Comparison of ENCODE assay signal across 29 mouse cellular contexts in genomic region chr5:33200071-33200470, GRCm38 (mm10). TPM values are rescaled to one million over a fixed set of nuclear protein-coding genes. Genes with fewer than 3 reads are reported as not detected.
DNase-seq lines count a peak whose midpoint lies in the region; ATAC-seq and TF ChIP-seq lines count a peak whose summit lies in the region.
"Had no signal": no experiment of that assay in that cellular context is flagged by ENCODE, and none has a peak within 500 bp of the region (broad histone marks: within the 10 kb centered on the region; RNA-seq: fewer than 3 reads in every experiment).

No protein-coding gene starts in this region.

- no peak overlapping the region for H3K27ac ChIP-seq in heart, embryonic 10.5 days
- no peak overlapping the region for H3K27ac ChIP-seq in kidney, postnatal 0 days
- no peak overlapping the region for H3K27ac ChIP-seq in midbrain, embryonic 14.5 days (replicated peaks; ENCODE audit: low read depth, low read length)
- H3K27ac ChIP-seq: embryonic facial prominence, embryonic 12.5 days; embryonic facial prominence, embryonic 15.5 days; heart, embryonic 13.5 days; hindbrain, embryonic 12.5 days had no signal

- H3K4me3 ChIP-seq in heart, embryonic 10.5 days = no peak overlapping the region
- H3K4me3 ChIP-seq in kidney, postnatal 0 days (replicated peaks; ENCODE audit: low read depth, low read length) = no peak overlapping the region
- no peak overlapping the region for H3K4me3 ChIP-seq in midbrain, embryonic 14.5 days (replicated peaks; ENCODE audit: low read depth, low read length)
- H3K4me3 ChIP-seq: embryonic facial prominence, embryonic 12.5 days; embryonic facial prominence, embryonic 15.5 days; heart, embryonic 13.5 days; hindbrain, embryonic 12.5 days had no signal

- no peaks in the 10 kb centered on the region for H3K27me3 ChIP-seq in heart, embryonic 10.5 days (ENCODE audit: insufficient read depth, poor library complexity, severe bottlenecking)
- no peaks in the 10 kb centered on the region for H3K27me3 ChIP-seq in kidney, postnatal 0 days (ENCODE audit: insufficient read depth, low read length)
- H3K27me3 ChIP-seq in midbrain, embryonic 14.5 days (ENCODE audit: control insufficient read depth, insufficient read depth, low read length) = no peaks in the 10 kb centered on the region
- H3K27me3 ChIP-seq: embryonic facial prominence, embryonic 12.5 days; heart, embryonic 13.5 days; hindbrain, embryonic 12.5 days had no signal

- H3K36me3 ChIP-seq in heart, embryonic 10.5 days = no peaks in the 10 kb centered on the region
- H3K36me3 ChIP-seq in kidney, postnatal 0 days (ENCODE audit: insufficient read depth, low read length) = no peaks in the 10 kb centered on the region
- H3K36me3 ChIP-seq in midbrain, embryonic 14.5 days (ENCODE audit: control insufficient read depth, insufficient read depth, low read length) = no peaks in the 10 kb centered on the region
- H3K36me3 ChIP-seq: embryonic facial prominence, embryonic 12.5 days; embryonic facial prominence, embryonic 15.5 days; G1E; heart, embryonic 13.5 days; hindbrain, embryonic 12.5 days had no signal

- ATAC-seq in cerebellum, adult (ENCODE audit: insufficient number of reproducible peaks, low FRiP score, low TSS enrichment) = no peak
- ATAC-seq in kidney, postnatal 0 days (replicated peaks; ENCODE audit: low FRiP score, low read depth) = no peak
- no peak for ATAC-seq in midbrain, embryonic 14.5 days (ENCODE audit: low FRiP score, low TSS enrichment)
- ATAC-seq: forebrain, embryonic 14.5 days; forebrain, postnatal 0 days; hindbrain, embryonic 16.5 days; inflammation-experienced regulatory T-cells, adult 6 months had no signal

- TF ChIP-seq CTCF in kidney, postnatal 0 days (IDR thresholded peaks at IDR 0.05; ENCODE audit: low read depth) = peak; percentile 16; the same call in 1 of the 2 replicates

- no peak overlapping the region for H3K9ac ChIP-seq in kidney, postnatal 0 days (ENCODE audit: low read depth, low read length)
- H3K9ac ChIP-seq in midbrain, embryonic 14.5 days (replicated peaks; ENCODE audit: low read length) = no peak overlapping the region
- H3K9ac ChIP-seq: embryonic facial prominence, embryonic 12.5 days; embryonic facial prominence, embryonic 15.5 days; forebrain, postnatal 0 days; hindbrain, embryonic 12.5 days had no signal

- H3K4me1 ChIP-seq in heart, embryonic 10.5 days = peaks cover 6% of the 10 kb centered on the region; the same call in 1 of the 2 replicates
- no peaks in the 10 kb centered on the region for H3K4me1 ChIP-seq in kidney, postnatal 0 days (replicated peaks; ENCODE audit: insufficient read depth, low read length)
- no peaks in the 10 kb centered on the region for H3K4me1 ChIP-seq in midbrain, embryonic 14.5 days (ENCODE audit: control insufficient read depth, insufficient read depth, low read length)
- H3K4me1 ChIP-seq: embryonic facial prominence, embryonic 12.5 days had no signal

- intact Hi-C loops in heart, postnatal 14 days (cut with DNase I) = loop anchor here (5.0 kb wide), 1 partner anchor 177 kb away; the partner anchor contains the start of gene Uvssa

- no peak overlapping the region for H3K4me2 ChIP-seq in kidney, postnatal 0 days (ENCODE audit: low read length)
- no peak overlapping the region for H3K4me2 ChIP-seq in midbrain, embryonic 14.5 days (ENCODE audit: low read length)
- H3K4me2 ChIP-seq: embryonic facial prominence, embryonic 12.5 days; embryonic facial prominence, embryonic 15.5 days; heart, embryonic 13.5 days; hindbrain, embryonic 12.5 days had no signal

- H3K9me3 ChIP-seq in heart, embryonic 10.5 days = no peaks in the 10 kb centered on the region
- no peaks in the 10 kb centered on the region for H3K9me3 ChIP-seq in kidney, postnatal 0 days (replicated peaks; ENCODE audit: low read length)
- H3K9me3 ChIP-seq in midbrain, embryonic 14.5 days (ENCODE audit: control insufficient read depth, low read length) = no peaks in the 10 kb centered on the region
- H3K9me3 ChIP-seq: embryonic facial prominence, embryonic 12.5 days; embryonic facial prominence, embryonic 15.5 days; G1E; heart, embryonic 13.5 days; hindbrain, embryonic 12.5 days had no signal

- peak; percentile 36 to 42 for DNase-seq in cerebellum, postnatal 10 days
- DNase-seq in heart, embryonic 10.5 days (ENCODE audit: low spot score) = peak; percentile 57
- DNase-seq in heart, postnatal 14 days = no peak
- DNase-seq in kidney, postnatal 0 days (ENCODE audit: low spot score) = no peak
- DNase-seq in kidney, postnatal 4 days = no peak
- peak; percentile 55 for DNase-seq in NIH3T3 (ENCODE audit: low read depth)
- no peak for DNase-seq in midbrain, embryonic 14.5 days
- DNase-seq: adrenal gland, postnatal 10 days; adrenal gland, postnatal 36 days; B cell, adult 2 months; cerebellum, adult 11-12 months; cerebellum, adult 9-10 months; cerebellum, postnatal 25 days; forebrain, postnatal 0 days; gastrocnemius, postnatal 10 days; gastrocnemius, postnatal 36 days; kidney, adult 11 months; kidney, adult 8-10 months had no signal

- WGBS in heart, embryonic 10.5 days = 47% methylated on average over 1 of the region's 1 CpGs
- 11% methylated on average over 1 of the region's 1 CpGs for WGBS in kidney, postnatal 0 days
- 64% methylated on average over 1 of the region's 1 CpGs for WGBS in midbrain, embryonic 14.5 days

RNA-seq across cellular contexts. Expression of gene Spon2, which starts 18.2 kb away (rescaled TPM):
- polyA plus RNA-seq in heart, embryonic 10.5 days (2016; fragmentation: Nextera tagmentation; extraction: Ambion mirVana) = 16.9 and 27.0 TPM in 2 replicates
- total RNA-seq in heart, postnatal 14 days (2021) = 10 to 100 TPM in 1 of 2 experiments, 1 to 10 TPM in 1; 6.4 to 10.7 TPM
- polyA plus RNA-seq in kidney, postnatal 0 days (2015; fragmentation: Nextera tagmentation; extraction: Ambion mirVana) = 6.7 and 7.4 TPM in 2 replicates
- polyA plus RNA-seq in midbrain, embryonic 14.5 days (2014; fragmentation: Nextera tagmentation; extraction: Ambion mirVana) = 0.50 and 1.6 TPM in 2 replicates
- total RNA-seq: CH12.LX; granulocyte monocyte progenitor cell, adult 5-6 weeks had no signal
- polyA plus RNA-seq: inflammation-experienced regulatory T-cells, adult 6 months had no signal

Comparison
In these comparisons a context has a peak if more than half of its experiments do, and no peak if none do; other contexts are left out.
1. DNase-seq: peak in cerebellum, postnatal 10 days (2 of 2), heart, embryonic 10.5 days (single experiment) and NIH3T3 (single experiment); none in heart, postnatal 14 days (0 of 2), kidney, postnatal 0 days (single experiment), kidney, postnatal 4 days (0 of 2) and midbrain, embryonic 14.5 days (single experiment).